Mouse (Mus musculus) brain, embryonic 14.5 days (tissue): ENCODE results near the gene 4933405L10Rik.

Source experiments
- CTCF ChIP-seq: fragments of 200-500 bp; IDR thresholded peaks from 2 replicates; pipeline ENCODE4 v1.5.1; 2012; ENCODE audit warnings: inconsistent platforms, mild to moderate bottlenecking, moderate library complexity, borderline replicate concordance; ENCODE audit not compliant: insufficient read depth, insufficient read length; ENCODE audit errors: extremely low read depth
- POLR2A ChIP-seq: fragments of 200-500 bp; IDR thresholded peaks from 2 replicates; pipeline ENCODE4 v1.6.1; 2012; ENCODE audit warnings: mild to moderate bottlenecking, inconsistent platforms, borderline replicate concordance; ENCODE audit not compliant: poor library complexity, insufficient read depth, insufficient read length, severe bottlenecking; ENCODE audit errors: extremely low read depth

- TF ChIP-seq POLR2A: no peak
- TF ChIP-seq CTCF: no peak
Measured at GRCm38 (mm10) chr8:105687512-105687911, 19.9 kb upstream of the 4933405L10Rik start.
